Mouse (Mus musculus): ENCODE measurements at regions not wholly inside any gene's neighbourhood (a gene's known extent, or its start where the extent isn't known, plus 50 kb on each side); places are given as distances from the start of the nearest gene placed in this dataset.

GRCm38 (mm10) chr5:12301833-12302808 lies 81.1 kb upstream of the Sema3d start:
- TF ChIP-seq CTCF (conservative IDR thresholded peaks at IDR 0.05; ENCODE audit: low read length) (no peak), NANOG (IDR thresholded peaks at IDR 0.05; ENCODE audit: borderline replicate concordance, low read length) (no peak)
